In genomic region chr9:118590230-118590629, GRCm38 (mm10) we compare ENCODE assay signal across 11 mouse cellular contexts. TPM values are rescaled to one million over a fixed set of nuclear protein-coding genes. Genes with fewer than 3 reads are reported as not detected.
A peak's percentile ranks its signal among the peaks of the same experiment; 100 is the strongest.
DNase-seq lines count a peak whose midpoint lies in the region; ATAC-seq and TF ChIP-seq lines count a peak whose summit lies in the region.
"Had no signal": no experiment of that assay in that cellular context is flagged by ENCODE, and none has a peak within 500 bp of the region (broad histone marks: within the 10 kb centered on the region; RNA-seq: fewer than 3 reads in every experiment).

No protein-coding gene starts in this region.

- WGBS in intestine, postnatal 0 days: 41% methylated on average over 7 of the region's 7 CpGs

- peak; percentile 37 for ATAC-seq in common myeloid progenitor, adult 5-6 weeks (replicated peaks; ENCODE audit: low read depth, poor library complexity, severe bottlenecking)
- peak; percentile 39 for ATAC-seq in intestine, postnatal 0 days
- ATAC-seq in activated CD4-positive, CD25-positive, alpha-beta regulatory T cell, adult 4 months: no peak

- no peak overlapping the region for H3K4me3 ChIP-seq in intestine, postnatal 0 days (ENCODE audit: low read depth, low read length)

- no peak overlapping the region for H3K27ac ChIP-seq in intestine, postnatal 0 days (ENCODE audit: low read depth, low read length)

- H3K9me3 ChIP-seq in intestine, postnatal 0 days (ENCODE audit: control insufficient read depth): no peaks in the 10 kb centered on the region

- H3K9ac ChIP-seq in intestine, postnatal 0 days (ENCODE audit: low read depth, low read length): no peak overlapping the region

- H3K27me3 ChIP-seq in intestine, postnatal 0 days (replicated peaks; ENCODE audit: control insufficient read depth, insufficient read depth, low read length): no peaks in the 10 kb centered on the region

- DNase-seq in heart, adult 8-10 months (ENCODE audit: low spot score): peak; percentile 40
- no peak for DNase-seq in heart, adult 11 months
- DNase-seq in MN1 (ENCODE audit: low spot score): peak; percentile 10
- no peak for DNase-seq in right cerebral cortex, postnatal 36 days (ENCODE audit: low spot score in 2 of 2)
- no peak for DNase-seq in layer of hippocampus, postnatal 36 days
- DNase-seq: cerebellum, adult 8-10 months; gastrocnemius, postnatal 25 days; layer of hippocampus, adult 9-11 months had no signal

- H3K36me3 ChIP-seq in intestine, postnatal 0 days (ENCODE audit: control insufficient read depth, insufficient read depth): no peaks in the 10 kb centered on the region

- TF ChIP-seq CTCF in intestine, postnatal 0 days (IDR thresholded peaks at IDR 0.05; ENCODE audit: low read depth): no peak

- peaks cover 3% of the 10 kb centered on the region; the same call in 1 of the 2 replicates for H3K4me1 ChIP-seq in intestine, postnatal 0 days (replicated peaks; ENCODE audit: control insufficient read depth, insufficient read depth, low read length)

- no peak overlapping the region for H3K4me2 ChIP-seq in intestine, postnatal 0 days (replicated peaks; ENCODE audit: low read depth)

RNA-seq across cellular contexts. Expression of gene Itga9, which starts 16.3 kb away (rescaled TPM):
- 10 to 100 TPM; 24.9 to 42.6 (median 36.7) TPM for total RNA-seq in heart, adult 8-10 months (2022)
- total RNA-seq in common myeloid progenitor, adult 5-6 weeks (2017): 3.0 and 7.0 TPM in 2 replicates
- polyA plus RNA-seq in intestine, postnatal 0 days (2015; fragmentation: Nextera tagmentation; extraction: Ambion mirVana): 5.9 and 6.2 TPM in 2 replicates
- total RNA-seq in layer of hippocampus, postnatal 36 days (2021): 1 to 10 TPM; 2.9 to 5.4 TPM
- polyA plus RNA-seq in activated CD4-positive, CD25-positive, alpha-beta regulatory T cell, adult 4 months (2017; shearing (Covaris generic)): under 1 TPM in 1 of 2 experiments, not detected in 1; 0.54 TPM

Comparison
In these comparisons a context has a peak if more than half of its experiments do, and no peak if none do; other contexts are left out.
1. DNase-seq: peak in heart, adult 8-10 months (single experiment) and MN1 (single experiment); none in heart, adult 11 months (single experiment), right cerebral cortex, postnatal 36 days (0 of 2) and layer of hippocampus, postnatal 36 days (0 of 2).